Mouse (Mus musculus): ENCODE data around the gene Isoc2b. TPM values are rescaled to one million over a fixed set of nuclear protein-coding genes. Genes with fewer than 3 reads are reported as not detected.

The Isoc2b gene
- 0.36 and 0.54 TPM in 2 replicates for polyA plus RNA-seq (2012; ENCODE audit: low replicate concordance)

DNA sequence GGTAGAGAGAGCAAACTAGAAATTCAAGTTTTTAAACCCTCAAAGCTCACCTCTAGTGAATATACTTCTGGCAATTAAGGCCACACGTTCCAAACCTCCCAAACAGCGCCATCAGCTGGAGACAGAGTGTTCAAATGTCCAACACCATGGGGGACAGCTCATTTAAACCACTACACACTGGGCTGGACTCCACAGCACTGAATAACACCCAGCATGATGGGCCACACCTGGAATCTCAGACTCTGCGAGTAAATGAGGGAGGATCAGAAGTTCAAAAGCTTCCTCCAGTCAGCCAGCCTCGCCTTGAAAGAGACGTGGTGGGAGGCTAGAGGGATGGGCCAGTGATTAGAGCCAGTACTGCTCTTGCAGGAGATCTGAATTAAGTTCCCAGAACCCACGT lies at the start of gene Isoc2b:
Gene Isoc2b, minus strand, starts transcription at position 126 of the 400 bp plus-strand sequence.

GRCm38 (mm10) chr7:4915007-4915665 lies 45.1 kb upstream of the Isoc2b start, which contains the start of gene Zfp628:
TSS of gene Zfp628 (plus strand) at chr7:4915217.

DNA sequence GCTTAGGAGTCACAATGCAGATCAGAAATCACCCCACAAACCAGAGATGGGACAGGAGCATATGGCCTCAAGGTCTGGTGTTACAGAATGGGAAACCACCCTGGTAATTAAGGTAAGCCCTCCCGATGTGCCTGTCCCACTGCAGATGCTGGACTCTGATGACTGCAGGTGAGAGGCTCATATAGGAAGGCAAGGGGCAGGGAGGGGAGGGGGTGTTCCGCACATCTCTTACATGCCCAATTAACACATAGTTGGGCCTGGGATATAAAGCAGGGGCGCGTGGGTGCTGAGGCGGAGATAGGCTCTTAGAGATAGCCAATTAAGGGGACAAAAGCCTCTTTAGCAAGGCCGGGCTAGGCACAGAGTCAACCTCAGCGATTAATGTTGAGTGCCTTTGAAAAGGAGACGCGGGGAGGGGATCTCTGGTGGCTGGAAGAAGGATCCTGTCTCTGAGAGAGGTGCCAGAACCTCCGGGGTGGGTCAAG lies 36.5 kb upstream of the Isoc2b start, which contains the start of gene Gm36210:
Gene Gm36210, minus strand, starts transcription at position 51 of the 485 bp plus-strand sequence.

GRCm38 (mm10) chr7:4876753-4877221 lies 6.7 kb upstream of the Isoc2b start, which contains the start of gene Isoc2a:
TSS of gene Isoc2a (plus strand) at chr7:4877153.

GRCm38 (mm10) chr7:4844245-4844916 lies 25.7 kb downstream of the Isoc2b start, which contains the start of gene Shisa7:
TSS of gene Shisa7 (minus strand) at chr7:4844696.

DNA sequence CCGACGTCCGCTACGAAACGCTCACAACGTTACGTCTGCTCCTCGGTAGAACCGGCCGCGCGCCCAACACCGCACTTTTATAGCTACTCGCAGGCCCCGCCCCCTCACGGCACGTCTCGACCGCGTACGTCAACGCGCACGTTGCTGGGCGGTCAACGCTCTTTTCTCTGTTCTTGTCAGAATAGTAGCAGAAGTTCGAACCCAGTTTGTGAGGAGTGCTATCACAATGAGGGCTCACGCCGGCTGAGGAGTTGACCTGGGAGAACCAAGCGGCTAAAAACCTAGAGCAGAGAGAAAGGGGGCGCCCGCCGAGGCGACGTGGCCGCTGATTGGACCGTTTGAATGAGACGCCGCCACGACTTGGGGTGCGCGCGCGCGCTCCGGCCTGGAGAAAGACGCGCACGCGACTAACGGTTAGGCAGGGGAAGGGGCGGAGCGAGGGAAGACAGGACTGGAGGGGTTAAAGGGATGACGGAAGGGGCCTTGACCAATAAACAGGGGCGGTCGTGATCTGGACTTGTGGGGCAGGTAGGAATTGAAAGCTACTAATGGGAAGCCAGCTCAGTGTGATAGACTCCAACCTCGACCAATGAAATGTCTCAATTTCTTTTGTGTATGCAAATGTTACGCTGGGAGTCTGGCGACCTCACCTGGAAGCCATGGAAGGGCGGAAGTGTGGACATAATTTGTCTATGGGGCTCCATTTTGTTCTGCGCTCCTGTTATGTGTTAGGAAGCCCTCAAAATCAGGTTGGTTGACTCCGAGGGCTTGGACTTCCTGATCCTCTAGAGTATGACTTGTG lies 57.6 kb downstream of the Isoc2b start, which contains the start of gene Ube2s:
Gene Ube2s, minus strand, starts transcription at position 288 of the 802 bp plus-strand sequence.

Other genes starting within 250 kb of the Isoc2b start
- 5.7 and 12.8 TPM in 2 replicates for gene Tmem86b, start 238.8 kb downstream of the Isoc2b start, polyA plus RNA-seq (2012; ENCODE audit: low replicate concordance)
- 230 and 262 TPM in 2 replicates for gene Ppp6r1, start 211.2 kb downstream of the Isoc2b start, polyA plus RNA-seq (2012; ENCODE audit: low replicate concordance)
- gene Hspbp1, start 185.2 kb downstream of the Isoc2b start, polyA plus RNA-seq (2012; ENCODE audit: low replicate concordance), result 171 and 194 TPM in 2 replicates
- gene Brsk1, start 179.7 kb downstream of the Isoc2b start, polyA plus RNA-seq (2012; ENCODE audit: low replicate concordance), result 0.20 TPM in 2 replicates
- gene Tmem150b, start 145.0 kb downstream of the Isoc2b start, polyA plus RNA-seq (2012; ENCODE audit: low replicate concordance), result 0.17 TPM in 1 of 2 replicates, not detected in the other
- gene Kmt5c, start 130.1 kb downstream of the Isoc2b start, polyA plus RNA-seq (2012; ENCODE audit: low replicate concordance), result 564 and 1,345 TPM in 2 replicates
- 70.9 and 249 TPM in 2 replicates for gene Cox6b2, start 117.2 kb downstream of the Isoc2b start, polyA plus RNA-seq (2012; ENCODE audit: low replicate concordance)
- not detected in 2 replicates for gene Fam71e2, start 99.0 kb downstream of the Isoc2b start, polyA plus RNA-seq (2012; ENCODE audit: low replicate concordance)
- 0.17 and 0.43 TPM in 2 replicates for gene Il11, start 87.4 kb downstream of the Isoc2b start, polyA plus RNA-seq (2012; ENCODE audit: low replicate concordance)
- not detected in 2 replicates for gene Tmem190, start 87.3 kb downstream of the Isoc2b start, polyA plus RNA-seq (2012; ENCODE audit: low replicate concordance)
- gene Tmem238, start 80.6 kb downstream of the Isoc2b start, polyA plus RNA-seq (2012; ENCODE audit: low replicate concordance), result 141 and 302 TPM in 2 replicates
- gene Rpl28, start 77.4 kb downstream of the Isoc2b start, polyA plus RNA-seq (2012; ENCODE audit: low replicate concordance), result 2,040 and 3,887 TPM in 2 replicates
- gene Ube2s, start 57.7 kb downstream of the Isoc2b start, polyA plus RNA-seq (2012; ENCODE audit: low replicate concordance), result 297 and 1,174 TPM in 2 replicates
- gene Shisa7, start 25.6 kb downstream of the Isoc2b start, polyA plus RNA-seq (2012; ENCODE audit: low replicate concordance), result 0.09 TPM in 1 of 2 replicates, not detected in the other
- gene Isoc2a, start 6.9 kb upstream of the Isoc2b start, polyA plus RNA-seq (2012; ENCODE audit: low replicate concordance), result 2.1 and 10.8 TPM in 2 replicates
- 0.27 TPM in 1 of 2 replicates, not detected in the other for gene Gm36210, start 36.3 kb upstream of the Isoc2b start, polyA plus RNA-seq (2012; ENCODE audit: low replicate concordance)
- 71.6 and 77.8 TPM in 2 replicates for gene Zfp628, start 45.0 kb upstream of the Isoc2b start, polyA plus RNA-seq (2012; ENCODE audit: low replicate concordance)
- gene Nat14, start 51.8 kb upstream of the Isoc2b start, polyA plus RNA-seq (2012; ENCODE audit: low replicate concordance), result 2.4 and 2.5 TPM in 2 replicates
- 0.38 and 0.55 TPM in 2 replicates for gene Ssc5d, start 55.5 kb upstream of the Isoc2b start, polyA plus RNA-seq (2012; ENCODE audit: low replicate concordance)
- gene Sbk2, start 94.1 kb upstream of the Isoc2b start, polyA plus RNA-seq (2012; ENCODE audit: low replicate concordance), result 0.20 and 0.42 TPM in 2 replicates
- gene Sbk3, start 100.9 kb upstream of the Isoc2b start, polyA plus RNA-seq (2012; ENCODE audit: low replicate concordance), result not detected in 2 replicates
- 12.4 and 20.9 TPM in 2 replicates for gene Zfp579, start 125.9 kb upstream of the Isoc2b start, polyA plus RNA-seq (2012; ENCODE audit: low replicate concordance)
- gene Zfp524, start 144.2 kb upstream of the Isoc2b start, polyA plus RNA-seq (2012; ENCODE audit: low replicate concordance), result 84.6 and 112 TPM in 2 replicates
- 21.6 and 58.9 TPM in 2 replicates for gene Fiz1, start 144.4 kb upstream of the Isoc2b start, polyA plus RNA-seq (2012; ENCODE audit: low replicate concordance)
- 33.3 TPM in 1 of 2 replicates, not detected in the other for gene Gm44973, start 145.2 kb upstream of the Isoc2b start, polyA plus RNA-seq (2012; ENCODE audit: low replicate concordance)
- gene Zfp865, start 150.1 kb upstream of the Isoc2b start, polyA plus RNA-seq (2012; ENCODE audit: low replicate concordance), result 98.5 and 146 TPM in 2 replicates
- 0.44 and 1.1 TPM in 2 replicates for gene Ccdc106, start 150.3 kb upstream of the Isoc2b start, polyA plus RNA-seq (2012; ENCODE audit: low replicate concordance)
- gene 4632433K11Rik, start 163.9 kb upstream of the Isoc2b start, polyA plus RNA-seq (2012; ENCODE audit: low replicate concordance), result not detected in 2 replicates
- gene Zfp784, start 168.2 kb upstream of the Isoc2b start, polyA plus RNA-seq (2012; ENCODE audit: low replicate concordance), result 2.2 and 2.8 TPM in 2 replicates
- 8.1 and 27.6 TPM in 2 replicates for gene Zfp580, start 181.3 kb upstream of the Isoc2b start, polyA plus RNA-seq (2012; ENCODE audit: low replicate concordance)
- gene U2af2, start 191.9 kb upstream of the Isoc2b start, polyA plus RNA-seq (2012; ENCODE audit: low replicate concordance), result 584 and 990 TPM in 2 replicates
- 1,843 and 1,854 TPM in 2 replicates for gene Epn1, start 210.0 kb upstream of the Isoc2b start, polyA plus RNA-seq (2012; ENCODE audit: low replicate concordance)
- gene Rfpl4, start 246.7 kb upstream of the Isoc2b start, polyA plus RNA-seq (2012; ENCODE audit: low replicate concordance), result not detected in 2 replicates